Mouse (Mus musculus) MEL (cell line): ENCODE results near the gene Prim2. TPM values are rescaled to one million over a fixed set of nuclear protein-coding genes. Genes with fewer than 3 reads are reported as not detected.

Source experiments
- DNase-seq: peaks from one replicate; pipeline ENCODE4 v3.0.0; 2011; ENCODE audit warnings: low read depth, low spot score
- H3K27ac ChIP-seq: 2 replicates; pipeline ENCODE4 v1.5.1; 2012; ENCODE audit warnings: low read depth, mild to moderate bottlenecking, control low read depth, low read length, moderate library complexity; ENCODE audit not compliant: control insufficient read depth
- H3K27me3 ChIP-seq, 2 experiments: fragments of 150-350 bp in 1 of 2; sonication (generic) in 1 of 2; 2 replicates each; pipeline ENCODE4 v1.6.1; 2012; ENCODE audit warnings: low read length in 2 of 2, mild to moderate bottlenecking in 2 of 2, improper control_type of control experiment in 1 of 2, moderate library complexity in 1 of 2; ENCODE audit not compliant: insufficient read depth in 2 of 2, control insufficient read depth in 1 of 2
- H3K36me3 ChIP-seq, 2 experiments: 2 replicates each; pipeline ENCODE4 v1.6.1; 2012 to 2014; ENCODE audit warnings: low read length in 2 of 2, improper control_type of control experiment in 1 of 2, inconsistent platforms in 1 of 2, mild to moderate bottlenecking in 1 of 2; ENCODE audit not compliant: insufficient read depth in 2 of 2, control insufficient read depth in 1 of 2
- H3K4me1 ChIP-seq, 2 experiments: fragments of 150-350 bp in 1 of 2; sonication (generic) in 1 of 2; 2 replicates each; pipeline ENCODE4 v1.6.1; 2012; ENCODE audit warnings: low read length in 2 of 2, improper control_type of control experiment in 1 of 2, mild to moderate bottlenecking in 1 of 2; ENCODE audit not compliant: insufficient read depth in 2 of 2, control insufficient read depth in 1 of 2
- H3K4me3 ChIP-seq, 2 experiments: fragments of 150-350 bp in 1 of 2; sonication (generic) in 1 of 2; 2 replicates each; pipeline ENCODE4 v1.5.1; 2012; ENCODE audit warnings: low read depth in 2 of 2, low read length in 2 of 2, mild to moderate bottlenecking in 2 of 2, moderate library complexity in 2 of 2, control low read depth in 1 of 2, improper control_type of control experiment in 1 of 2; ENCODE audit not compliant: control insufficient read depth in 1 of 2, insufficient read depth in 1 of 2
- H3K79me2 ChIP-seq: 2 replicates; pipeline ENCODE4 v1.6.1; 2012; ENCODE audit warnings: mild to moderate bottlenecking, low read length, moderate library complexity; ENCODE audit not compliant: control insufficient read depth, poor library complexity, insufficient read depth
- H3K9ac ChIP-seq: 2 replicates; pipeline ENCODE4 v1.6.1; 2012; ENCODE audit warnings: low read depth, mild to moderate bottlenecking, control low read depth, low read length, moderate library complexity; ENCODE audit not compliant: control insufficient read depth, poor library complexity, severe bottlenecking
- H3K9me3 ChIP-seq: fragments of 150-350 bp; sonication (generic); replicated peaks from 2 replicates; pipeline ENCODE4 v1.6.1; 2012; ENCODE audit warnings: mild to moderate bottlenecking, low read length, improper control_type of control experiment, moderate library complexity; ENCODE audit not compliant: insufficient read depth
- CTCF ChIP-seq, 3 experiments: IDR thresholded peaks in 2 of 3; conservative IDR thresholded peaks in 1 of 3; 2 replicates each; pipeline ENCODE4 v1.5.1; 2011 to 2012; ENCODE audit warnings: low read length in 3 of 3, low read depth in 2 of 3, mild to moderate bottlenecking in 2 of 3, improper control_type of control experiment in 1 of 3, inconsistent platforms in 1 of 3, mixed read lengths in 1 of 3, moderate library complexity in 1 of 3; ENCODE audit not compliant: control insufficient read depth in 1 of 3, insufficient read depth in 1 of 3, poor library complexity in 1 of 3, severe bottlenecking in 1 of 3
- E2F4 ChIP-seq: IDR thresholded peaks from 2 replicates; pipeline ENCODE4 v1.6.1; 2011; ENCODE audit warnings: low read depth, low read length, improper control_type of control experiment, borderline replicate concordance
- ELF1 ChIP-seq: IDR thresholded peaks from 2 replicates; pipeline ENCODE4 v1.6.1; 2014; ENCODE audit warnings: low read depth, mild to moderate bottlenecking, inconsistent platforms, low read length, improper control_type of control experiment, moderate library complexity
- EP300 ChIP-seq, 2 experiments: IDR thresholded peaks; 2 replicates each; pipeline ENCODE4 v1.6.1; 2011; ENCODE audit warnings: improper control_type of control experiment in 2 of 2, low read length in 2 of 2, low read depth in 1 of 2, mild to moderate bottlenecking in 1 of 2
- ETS1 ChIP-seq: IDR thresholded peaks from 2 replicates; pipeline ENCODE4 v1.6.1; 2012; ENCODE audit warnings: low read depth, mild to moderate bottlenecking, inconsistent platforms, low read length, improper control_type of control experiment, moderate library complexity
- GABPA ChIP-seq: IDR thresholded peaks from 2 replicates; pipeline ENCODE4 v1.6.1; 2012; ENCODE audit warnings: low read depth, mild to moderate bottlenecking, inconsistent platforms, low read length, improper control_type of control experiment, moderate library complexity
- HCFC1 ChIP-seq: IDR thresholded peaks from 2 replicates; pipeline ENCODE4 v1.6.1; 2012; ENCODE audit warnings: low read depth, mild to moderate bottlenecking, inconsistent platforms, low read length, improper control_type of control experiment, moderate library complexity
- JUND ChIP-seq: IDR thresholded peaks from 2 replicates; pipeline ENCODE4 v1.6.1; 2011; ENCODE audit warnings: low read depth, mild to moderate bottlenecking, improper control_type of control experiment, low read length
- KAT2A ChIP-seq: conservative IDR thresholded peaks from 2 replicates; pipeline ENCODE4 v1.6.1; 2012; ENCODE audit warnings: low read depth, low read length, improper control_type of control experiment, inconsistent platforms
- MAZ ChIP-seq: IDR thresholded peaks from 2 replicates; pipeline ENCODE4 v1.6.1; 2012; ENCODE audit warnings: low read depth, mild to moderate bottlenecking, inconsistent platforms, low read length, improper control_type of control experiment
- MEF2A ChIP-seq: IDR thresholded peaks from 2 replicates; pipeline ENCODE4 v1.6.1; 2014; ENCODE audit warnings: low read depth, mild to moderate bottlenecking, inconsistent platforms, low read length, improper control_type of control experiment; ENCODE audit not compliant: poor library complexity, insufficient replicate concordance, severe bottlenecking; ENCODE audit errors: extremely low read depth
- MXI1 ChIP-seq: IDR thresholded peaks from 2 replicates; pipeline ENCODE4 v1.6.1; 2011; ENCODE audit warnings: mild to moderate bottlenecking, low read depth, low read length, improper control_type of control experiment
- MYC ChIP-seq: IDR thresholded peaks from 2 replicates; pipeline ENCODE4 v1.6.1; 2011; ENCODE audit warnings: low read depth, mild to moderate bottlenecking, low read length, improper control_type of control experiment, moderate library complexity
- POLR2A ChIP-seq, 2 experiments: IDR thresholded peaks; 2 replicates each; pipeline ENCODE4 v1.6.1; 2011 to 2012; ENCODE audit warnings: low read length in 2 of 2, mild to moderate bottlenecking in 2 of 2, control low read depth in 1 of 2, improper control_type of control experiment in 1 of 2, low read depth in 1 of 2, moderate library complexity in 1 of 2; ENCODE audit not compliant: control insufficient read depth in 1 of 2, insufficient read depth in 1 of 2, poor library complexity in 1 of 2
- RAD21 ChIP-seq: IDR thresholded peaks from 2 replicates; pipeline ENCODE4 v1.6.1; 2011; ENCODE audit warnings: mild to moderate bottlenecking, low read depth, low read length, improper control_type of control experiment
- TAL1 ChIP-seq: IDR thresholded peaks from 2 replicates; pipeline ENCODE4 v1.6.1; 2012; ENCODE audit warnings: mild to moderate bottlenecking, inconsistent platforms, low read length, moderate library complexity, mixed read lengths
- TCF12 ChIP-seq: IDR thresholded peaks from 2 replicates; pipeline ENCODE4 v1.6.1; 2014; ENCODE audit warnings: low read depth, mild to moderate bottlenecking, inconsistent platforms, low read length, improper control_type of control experiment, moderate library complexity
- USF1 ChIP-seq: IDR thresholded peaks from 2 replicates; pipeline ENCODE4 v1.6.1; 2014; ENCODE audit warnings: low read depth, mild to moderate bottlenecking, inconsistent platforms, low read length, improper control_type of control experiment, moderate library complexity
- USF2 ChIP-seq, 2 experiments: IDR thresholded peaks; 2 replicates each; pipeline ENCODE4 v1.6.1; 2011 to 2012; ENCODE audit warnings: improper control_type of control experiment in 2 of 2, low read length in 2 of 2, borderline replicate concordance in 1 of 2, inconsistent platforms in 1 of 2, low read depth in 1 of 2, mild to moderate bottlenecking in 1 of 2; ENCODE audit not compliant: insufficient read depth in 1 of 2
- ZKSCAN1 ChIP-seq: IDR thresholded peaks from 2 replicates; pipeline ENCODE4 v1.6.1; 2012; ENCODE audit warnings: low read depth, mild to moderate bottlenecking, inconsistent platforms, low read length, improper control_type of control experiment, moderate library complexity
- polyA plus RNA-seq, 2 experiments: library from polyadenylated mRNA; stranded (reverse) in 1 of 2; unstranded in 1 of 2; fragments of >175 nt in 1 of 2; fragments of >200 nt in 1 of 2; gene quantifications; 2 replicates each; pipeline versions ENCODE4 v1.2.1 to v1.2.4; 2012; ENCODE audit warnings: low replicate concordance in 2 of 2, low read depth in 1 of 2; ENCODE audit not compliant: insufficient read length in 2 of 2, insufficient read depth in 1 of 2, missing spikeins in 1 of 2
- total RNA-seq: library from RNA; depleted of rRNA; stranded (reverse); fragments of 300-350 nt; gene quantifications from 2 replicates; pipeline ENCODE4 v1.2.3, GENCODE M21; 2012

Gene Prim2
- total and polyA plus RNA-seq, 3 experiments = 36.1 to 48.9 TPM; not detected in 1

GRCm38 (mm10) chr1:33672514-33672913 lies 2.9 kb upstream of the Prim2 start (continued):
- TF ChIP-seq CTCF (IDR thresholded peaks at IDR 0.05 in 2 of 3, conservative IDR thresholded peaks at IDR 0.05 in 1 of 3; ENCODE audit: control insufficient read depth in 1 of 3, insufficient read depth in 1 of 3, low read depth in 2 of 3, low read length in 3 of 3, poor library complexity in 1 of 3, severe bottlenecking in 1 of 3) (peak; percentile 35 to 67 (median 65)), ZKSCAN1 (no peak), MAZ (no peak), MXI1 (no peak), MEF2A (no peak), RAD21 (peak; percentile 63), GABPA (no peak)

- peak; percentile 32 for DNase-seq
- peaks cover 0 to 11% of the 10 kb centered on the region in 2 experiments; a peak in 3 of 4 replicates for H3K36me3 ChIP-seq
- no peak overlapping the region for H3K27ac ChIP-seq
- TF ChIP-seq JUND (no peak), RAD21 (no peak), TAL1 (peak; percentile 73), EP300 (IDR thresholded peaks at IDR 0.05; ENCODE audit: low read depth in 1 of 2, low read length in 2 of 2) (peak in 1 of 2 experiments; percentile 42; a peak in 2 of 4 replicates), KAT2A (no peak), ETS1 (peak; percentile 54; the same call in 1 of the 2 replicates), TCF12 (peak; percentile 37; the same call in 1 of the 2 replicates)
- no peak overlapping the region for H3K4me3 ChIP-seq
- H3K9me3 ChIP-seq = no peaks in the 10 kb centered on the region
- H3K27me3 ChIP-seq = no peaks in the 10 kb centered on the region; a peak in 2 of 4 replicates
- peaks cover 8% of the 10 kb centered on the region for H3K79me2 ChIP-seq
- H3K9ac ChIP-seq = no peak overlapping the region
- peaks cover 0 to 7% of the 10 kb centered on the region in 2 experiments; a peak in 1 of 4 replicates for H3K4me1 ChIP-seq
These were observed 2.5 kb upstream of the Prim2 start for GRCm38 (mm10) chr1:33672083-33672482.

GRCm38 (mm10) chr1:33671441-33671840 lies 1.8 kb upstream of the Prim2 start:
- DNase-seq = no peak
- H3K4me1 ChIP-seq = peaks cover 0 to 7% of the 10 kb centered on the region in 2 experiments; a peak in 1 of 4 replicates
- no peak overlapping the region for H3K27ac ChIP-seq
- TF ChIP-seq MYC (no peak), ELF1 (no peak), USF2 (IDR thresholded peaks at IDR 0.05; ENCODE audit: borderline replicate concordance in 1 of 2, insufficient read depth in 1 of 2, low read depth in 1 of 2, low read length in 2 of 2) (no peak), TAL1 (no peak), HCFC1 (no peak), POLR2A (IDR thresholded peaks at IDR 0.05; ENCODE audit: control insufficient read depth in 1 of 2, insufficient read depth in 1 of 2, low read depth in 1 of 2, low read length in 2 of 2, poor library complexity in 1 of 2) (no peak), USF1 (no peak), E2F4 (no peak), GABPA (no peak), MEF2A (no peak)
- no peaks in the 10 kb centered on the region; a peak in 2 of 4 replicates for H3K27me3 ChIP-seq
- no peaks in the 10 kb centered on the region for H3K9me3 ChIP-seq
- H3K4me3 ChIP-seq = no peak overlapping the region
- H3K36me3 ChIP-seq = peaks cover 1 to 11% of the 10 kb centered on the region in 2 experiments
- H3K79me2 ChIP-seq = peaks cover 8% of the 10 kb centered on the region
- no peak overlapping the region for H3K9ac ChIP-seq
